Mouse (Mus musculus) spleen, adult 2 months (tissue): ENCODE results near the gene Als2cr12. TPM values are rescaled to one million over a fixed set of nuclear protein-coding genes. Genes with fewer than 3 reads are reported as not detected.
"Not testable (repeated sequence)": the region's sequence is repeated elsewhere in the genome, so short reads cannot be mapped to it uniquely, and the experiment has no call there.

Source experiments
- DNase-seq, 2 experiments: peaks; one replicate each; pipeline versions ENCODE4 v3.0.0 to v3.0.0-alpha.2; 2012 to 2021; ENCODE audit warnings: low spot score in 2 of 2, low read depth in 1 of 2
- H3K27ac ChIP-seq: fragments of 200-500 bp; 2 replicates; pipeline ENCODE4 v1.5.1; 2012; ENCODE audit warnings: low read length, inconsistent platforms; ENCODE audit not compliant: insufficient read depth
- H3K27me3 ChIP-seq: fragments of 200-500 bp; 2 replicates; pipeline ENCODE4 v1.6.1; 2012; ENCODE audit warnings: mild to moderate bottlenecking, moderate library complexity, low read length, inconsistent platforms; ENCODE audit not compliant: control insufficient read depth, insufficient read depth
- H3K36me3 ChIP-seq: fragments of 200-500 bp; 2 replicates; pipeline ENCODE4 v1.6.1; 2012; ENCODE audit warnings: mild to moderate bottlenecking, low read length, inconsistent platforms; ENCODE audit not compliant: control insufficient read depth, insufficient read depth
- H3K4me1 ChIP-seq: fragments of 200-500 bp; 2 replicates; pipeline ENCODE4 v1.6.1; 2011; ENCODE audit warnings: inconsistent platforms; ENCODE audit not compliant: control insufficient read depth, insufficient read depth, insufficient read length
- H3K4me3 ChIP-seq: fragments of 200-500 bp; 2 replicates; pipeline ENCODE4 v1.5.1; 2011; ENCODE audit warnings: mild to moderate bottlenecking, inconsistent platforms; ENCODE audit not compliant: insufficient read depth, insufficient read length; ENCODE audit errors: extremely low read depth
- CTCF ChIP-seq: fragments of 200-500 bp; IDR thresholded peaks from 2 replicates; pipeline ENCODE4 v1.5.1; 2011; ENCODE audit warnings: mild to moderate bottlenecking, inconsistent platforms; ENCODE audit not compliant: insufficient read depth, insufficient read length, insufficient replicate concordance; ENCODE audit errors: extremely low read depth
- POLR2A ChIP-seq: fragments of 200-500 bp; IDR thresholded peaks from 2 replicates; pipeline ENCODE4 v1.6.1; 2011; ENCODE audit warnings: low read depth, low read length, inconsistent platforms
- WGBS: fragments of 180-500 bp; shearing (Covaris S2); methylation state at CpG from one replicate; pipeline ENCODE4 v1.1.7; 2018; 5-methylcytosine and 5-hydroxymethylcytosine counted together
- polyA plus RNA-seq: library from polyadenylated mRNA; depleted of rRNA; stranded (reverse); fragments of >200 nt; gene quantifications from 2 replicates; pipeline ENCODE4 v1.2.3, GENCODE M21; 2012; rRNA removed

The Als2cr12 gene
- polyA plus RNA-seq, 1 experiment = 0.15 TPM

DNA sequence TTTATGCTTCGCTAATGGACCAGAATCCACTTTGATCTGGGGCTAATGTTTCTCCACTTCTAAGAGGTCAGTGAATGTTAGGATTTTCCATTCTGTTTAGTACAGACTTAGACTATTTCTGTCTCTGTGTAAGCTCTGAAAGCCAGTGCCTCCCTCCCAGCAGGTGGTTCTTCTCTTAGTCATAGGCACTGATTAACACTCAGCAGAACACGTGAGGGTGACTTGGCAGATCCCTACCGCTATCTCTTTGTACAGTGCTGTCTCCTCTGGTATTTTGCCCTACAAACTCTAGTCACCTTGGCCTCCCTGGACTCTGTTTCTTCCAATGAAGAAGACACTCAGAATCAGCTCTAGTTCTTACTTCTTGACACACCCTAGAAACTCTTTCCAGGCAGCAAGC lies 81.4 kb downstream of the Als2cr12 start:
- 61% methylated on average over 3 of the region's 3 CpGs for WGBS
- H3K27ac ChIP-seq = no peak overlapping the region
- no peak overlapping the region for H3K4me3 ChIP-seq
- DNase-seq = no peak
- TF ChIP-seq POLR2A (no peak), CTCF (no peak)
- no peaks in the 10 kb centered on the region for H3K27me3 ChIP-seq
- H3K36me3 ChIP-seq = no peaks in the 10 kb centered on the region
- H3K4me1 ChIP-seq = no peaks in the 10 kb centered on the region; the same call in 1 of the 2 replicates

DNA sequence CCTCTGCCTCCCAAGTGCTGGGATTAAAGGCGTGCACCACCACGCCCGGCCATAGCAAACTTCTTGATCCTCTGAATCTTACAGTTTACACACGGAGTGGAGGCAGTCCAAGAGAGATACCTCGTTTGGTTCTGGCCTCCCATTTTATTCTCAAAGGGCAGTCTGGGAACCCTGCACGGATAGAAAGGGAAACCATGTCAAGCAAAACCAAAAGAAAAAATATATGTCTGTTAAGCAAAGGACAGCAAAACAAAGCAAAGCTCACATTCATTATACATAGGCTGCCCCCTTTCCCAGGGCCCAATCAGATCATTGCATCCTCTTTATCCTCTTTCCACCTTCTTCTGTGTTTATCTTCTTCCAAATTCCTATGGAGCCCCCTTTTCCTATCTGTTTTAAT lies 82.0 kb downstream of the Als2cr12 start:
- no peak overlapping the region for H3K4me3 ChIP-seq
- H3K36me3 ChIP-seq = no peaks in the 10 kb centered on the region
- TF ChIP-seq POLR2A (no peak), CTCF (no peak)
- WGBS = 83% methylated on average over 6 of the region's 6 CpGs
- H3K27me3 ChIP-seq = no peaks in the 10 kb centered on the region
- no peak overlapping the region for H3K27ac ChIP-seq
- DNase-seq = peak; percentile 7 to 11
- no peaks in the 10 kb centered on the region; the same call in 1 of the 2 replicates for H3K4me1 ChIP-seq

DNA sequence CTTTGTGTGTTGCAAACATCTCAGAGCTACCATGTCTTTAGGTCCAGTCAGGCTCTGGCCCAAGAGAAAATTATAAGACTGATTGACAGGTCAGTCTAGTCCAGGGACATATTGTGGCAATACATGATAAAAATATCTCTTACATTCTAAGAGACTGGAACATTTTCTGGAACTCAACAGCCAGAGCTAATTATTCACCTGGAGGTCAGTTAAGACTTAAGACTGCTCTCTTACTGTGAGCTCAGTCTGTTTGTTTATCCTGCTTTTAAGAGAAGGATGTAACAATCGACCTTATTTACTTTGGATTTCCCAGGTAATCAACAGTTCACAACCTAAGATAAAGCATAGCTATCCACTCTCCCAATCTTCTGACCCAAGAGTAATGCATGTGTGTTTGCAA lies 85.2 kb downstream of the Als2cr12 start:
- no peak overlapping the region for H3K27ac ChIP-seq

DNA sequence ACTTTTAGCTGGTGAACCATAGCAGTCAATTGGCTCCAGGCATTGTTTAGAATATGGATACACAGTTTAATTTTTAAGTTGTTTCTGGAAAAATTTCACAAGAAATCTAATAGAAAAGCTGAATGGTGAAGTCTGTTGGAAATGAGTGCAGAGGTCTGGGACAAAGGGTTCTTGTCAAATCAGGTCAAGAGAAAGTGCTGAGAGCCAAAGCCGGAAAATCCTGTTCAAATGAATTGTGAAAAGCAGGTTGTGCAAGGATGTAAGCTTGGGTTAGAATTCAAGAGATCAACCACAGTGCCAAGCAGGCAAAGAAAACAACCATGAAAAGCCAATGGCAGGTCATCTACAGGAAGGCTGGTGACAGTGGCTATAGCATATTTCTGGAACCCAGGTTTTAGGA lies 85.6 kb downstream of the Als2cr12 start:
- no peak for DNase-seq
- H3K27me3 ChIP-seq = no peaks in the 10 kb centered on the region
- no peak overlapping the region for H3K27ac ChIP-seq
- H3K36me3 ChIP-seq = no peaks in the 10 kb centered on the region
- no peak for TF ChIP-seq CTCF
- no peak for TF ChIP-seq POLR2A
- no peak overlapping the region for H3K4me3 ChIP-seq
- no peaks in the 10 kb centered on the region for H3K4me1 ChIP-seq
- 87% methylated on average over 1 of the region's 1 CpGs for WGBS

More for the DNA sequence above, 85.2 kb downstream of the Als2cr12 start:
- WGBS = 56% methylated on average over 1 of the region's 1 CpGs
- H3K4me1 ChIP-seq = no peaks in the 10 kb centered on the region
- DNase-seq = no peak
- H3K27me3 ChIP-seq = no peaks in the 10 kb centered on the region
- no peak overlapping the region for H3K4me3 ChIP-seq
- no peak for TF ChIP-seq POLR2A
- TF ChIP-seq CTCF = no peak
- no peaks in the 10 kb centered on the region for H3K36me3 ChIP-seq

DNA sequence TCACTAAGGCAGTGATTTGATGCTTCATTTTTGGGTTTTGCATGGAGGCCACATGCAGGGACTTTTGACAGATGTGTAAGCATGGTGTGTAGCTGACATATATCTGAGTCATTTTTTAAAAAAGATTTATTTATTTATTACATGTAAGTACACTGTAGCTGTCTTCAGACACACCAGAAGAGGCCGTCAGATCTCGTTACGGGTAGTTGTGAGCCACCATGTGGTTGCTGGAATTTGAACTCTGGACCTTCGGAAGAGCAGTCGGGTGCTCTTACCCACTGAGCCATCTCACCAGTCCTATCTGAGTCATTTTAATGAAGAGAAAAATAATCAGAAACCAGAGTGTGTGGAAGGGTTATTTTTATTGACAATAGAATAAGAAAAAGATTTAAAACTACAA lies 86.2 kb downstream of the Als2cr12 start:
- not testable (repeated sequence) for H3K27me3 ChIP-seq, H3K36me3 ChIP-seq, H3K27ac ChIP-seq, H3K4me3 ChIP-seq, DNase-seq, H3K4me1 ChIP-seq
- 94% methylated on average over 5 of the region's 5 CpGs for WGBS

DNA sequence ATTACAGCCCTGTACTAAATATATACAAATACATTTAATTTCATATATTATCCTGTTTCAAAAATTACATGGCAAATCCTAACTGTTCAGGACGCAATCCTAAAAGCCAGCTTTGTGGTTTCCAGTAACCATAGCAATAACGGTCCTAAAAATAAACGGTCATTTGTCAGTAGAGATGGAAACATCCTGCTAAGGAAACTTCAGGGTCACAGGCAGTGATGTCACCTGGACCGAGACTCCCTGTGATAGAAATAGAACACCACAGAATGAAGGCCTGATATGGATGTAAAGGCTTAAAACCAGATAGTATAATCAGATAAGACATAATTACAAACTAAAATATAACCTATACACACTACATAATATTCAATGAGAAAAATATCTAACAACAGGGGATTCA lies 92.1 kb downstream of the Als2cr12 start:
- H3K27ac ChIP-seq = no peak overlapping the region
- WGBS = 17% methylated on average over 4 of the region's 4 CpGs
- TF ChIP-seq POLR2A = no peak
- TF ChIP-seq CTCF = no peak
- H3K27me3 ChIP-seq = no peaks in the 10 kb centered on the region
- no peak for DNase-seq
- no peaks in the 10 kb centered on the region for H3K36me3 ChIP-seq
- H3K4me3 ChIP-seq = no peak overlapping the region
- H3K4me1 ChIP-seq = no peaks in the 10 kb centered on the region

DNA sequence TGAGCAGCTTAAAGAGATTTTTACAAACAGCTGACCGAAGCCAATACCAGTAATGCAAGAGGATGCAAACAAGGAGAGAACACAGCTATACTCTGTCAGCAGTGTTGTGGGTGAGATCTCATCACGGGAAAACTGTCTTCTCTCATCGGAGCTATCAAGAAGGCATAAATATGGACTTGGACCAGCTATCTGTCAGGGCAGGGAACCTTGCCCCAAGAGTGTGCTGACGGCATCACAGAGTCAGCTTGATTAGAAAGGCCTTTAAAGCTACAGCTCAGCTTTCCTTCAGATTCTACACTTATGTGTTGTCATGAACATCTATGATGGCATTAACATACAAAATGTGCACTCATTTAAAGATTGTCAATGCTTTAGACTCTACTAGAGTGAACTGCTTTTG lies 93.1 kb downstream of the Als2cr12 start:
- H3K27me3 ChIP-seq = no peaks in the 10 kb centered on the region
- WGBS = 92% methylated on average over 4 of the region's 4 CpGs
- DNase-seq = no peak
- TF ChIP-seq POLR2A = no peak
- no peak for TF ChIP-seq CTCF
- H3K27ac ChIP-seq = no peak overlapping the region
- H3K4me3 ChIP-seq = no peak overlapping the region
- H3K36me3 ChIP-seq = no peaks in the 10 kb centered on the region
- no peaks in the 10 kb centered on the region for H3K4me1 ChIP-seq

Other genes with a start within 250 kb of the Als2cr12 start
- 8.5 and 10.4 TPM in 2 replicates for gene Orc2, start 190.9 kb downstream of the Als2cr12 start, polyA plus RNA-seq
- 0.67 TPM in 2 replicates for gene Fam126b, start 109.7 kb downstream of the Als2cr12 start, polyA plus RNA-seq
- 13.8 and 13.9 TPM in 2 replicates for gene Ndufb3, start 109.6 kb downstream of the Als2cr12 start, polyA plus RNA-seq
- 28.2 and 33.2 TPM in 2 replicates for gene Cflar, start 15.5 kb upstream of the Als2cr12 start, polyA plus RNA-seq
- gene Casp8, start 99.4 kb upstream of the Als2cr12 start, polyA plus RNA-seq = 5.6 and 6.3 TPM in 2 replicates